Mouse (Mus musculus) liver, adult 2 months (tissue): ENCODE data around the gene Cd300lb.

ENCODE experiments used
- CTCF ChIP-seq: fragments of 200-500 bp; IDR thresholded peaks from 2 replicates; pipeline ENCODE4 v1.5.1; 2011; ENCODE audit warnings: low read depth, low read length, control low read depth
- POLR2A ChIP-seq: fragments of 200-500 bp; IDR thresholded peaks from 2 replicates; pipeline ENCODE4 v1.6.1; 2011; ENCODE audit warnings: low read length, control low read depth; ENCODE audit not compliant: insufficient read depth; ENCODE audit errors: extremely low read depth

DNA sequence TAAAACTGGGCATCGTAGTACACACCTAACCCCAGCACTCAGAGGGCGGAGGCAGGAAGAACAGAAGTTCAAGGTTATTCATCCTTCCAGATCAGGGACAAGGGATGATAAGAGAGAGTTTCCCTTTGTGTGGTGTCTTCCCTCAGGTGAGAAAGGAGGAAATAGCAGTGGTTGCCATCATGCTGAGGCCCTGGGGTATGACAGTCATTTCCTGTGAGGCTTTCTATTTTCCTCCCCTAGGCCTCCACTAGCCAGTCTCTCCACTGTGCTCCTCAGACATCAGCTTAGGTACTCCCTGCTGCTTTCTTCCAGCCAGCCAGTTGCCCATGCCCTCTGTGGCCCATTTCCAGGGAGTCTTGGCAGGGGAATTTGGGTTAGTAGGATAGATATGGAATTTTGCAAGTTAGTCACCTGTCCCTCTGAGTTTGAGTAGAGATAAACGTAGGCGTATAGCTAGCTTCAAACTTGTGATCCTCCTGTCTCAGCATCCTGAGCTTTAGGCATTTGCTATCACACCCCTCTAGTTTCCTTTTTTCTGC, 50.9 kb downstream of the Cd300lb start:
- TF ChIP-seq CTCF (no peak), POLR2A (no peak)
